Mouse (Mus musculus) adrenal gland, postnatal 14 days (tissue): ENCODE results near the gene Gm29866. TPM values are rescaled to one million over a fixed set of nuclear protein-coding genes. Genes with fewer than 3 reads are reported as not detected.
"Not testable (repeated sequence)": the region's sequence is repeated elsewhere in the genome, so short reads cannot be mapped to it uniquely, and the experiment has no call there.

ENCODE experiments used
- DNase-seq: peaks from one replicate; pipeline ENCODE4 v3.0.0; 2021; ENCODE audit warnings: mixed read lengths
- long read RNA-seq, 2 experiments: library from polyadenylated mRNA; stranded (forward); transcript quantifications; one replicate each; pipeline ENCODE4 v2.0.0; 2021
- total RNA-seq: library from RNA; stranded (reverse); gene quantifications from 2 replicates; pipeline ENCODE4 v1.2.3, GENCODE M21; 2021

Gm29866 gene
- total RNA-seq, result not detected in 2 replicates
- long read RNA-seq, experiment 1, result 0 reads
- long read RNA-seq, experiment 2, result 0 reads

DNA sequence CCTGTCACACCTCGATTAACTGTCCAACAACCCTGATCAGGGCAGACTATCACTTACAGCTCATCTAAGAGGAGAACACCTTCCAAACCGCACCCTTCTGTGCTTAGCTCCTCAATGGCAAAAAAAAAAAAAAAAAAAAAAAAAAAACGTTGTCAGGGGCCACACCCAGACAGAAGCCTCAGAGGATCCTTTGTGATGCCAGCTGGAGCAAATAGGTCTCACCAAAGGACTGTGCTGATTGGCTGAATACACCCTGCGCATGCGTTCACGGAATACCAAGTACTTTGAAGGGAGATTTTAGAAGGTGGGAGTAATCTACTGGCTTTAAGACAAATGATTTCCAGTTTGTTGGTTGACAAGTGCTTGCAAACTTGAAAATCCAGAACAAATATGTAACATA lies at the start of gene Gm29866:
Gene Gm29866 (minus strand): TSS at position 101 of the 400 bp plus-strand sequence.
- DNase-seq, result not testable (repeated sequence)

Other genes with a start within 250 kb of the Gm29866 start
- gene Gm20909, start 170.9 kb upstream of the Gm29866 start, total RNA-seq, result not detected in 2 replicates
- not detected in 2 replicates for gene Gm20865, start 247.9 kb upstream of the Gm29866 start, total RNA-seq